Mouse (Mus musculus) CD4-positive helper T cell, adult 2 months (primary cell): ENCODE data around the gene Klhl24.

Source experiments
- DNase-seq: peaks from one replicate; pipeline ENCODE4 v3.0.0-alpha.2; 2012; ENCODE audit warnings: low read depth, missing footprints, low spot score

The Klhl24 gene

DNA sequence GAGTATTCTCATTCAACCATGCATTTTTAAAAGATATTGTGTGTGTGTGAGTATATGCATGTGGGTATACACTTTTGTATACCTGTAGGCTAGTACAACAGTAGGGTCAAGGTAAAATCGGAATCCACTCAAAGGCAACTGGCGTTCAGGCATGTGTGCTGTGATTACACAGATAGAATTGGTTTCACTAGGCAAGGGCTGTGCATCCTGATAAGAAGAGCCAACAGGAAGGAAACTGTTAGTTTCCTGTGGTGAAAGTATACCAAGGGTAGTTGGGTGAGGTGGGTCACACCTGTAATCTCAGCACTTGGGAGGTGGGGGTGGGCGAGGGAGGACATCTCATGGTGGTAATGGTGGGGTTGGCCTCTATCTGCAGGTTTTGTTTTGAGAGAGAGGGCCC is 47.2 kb downstream of the Klhl24 start:
- DNase-seq, result peak; percentile 39

DNA sequence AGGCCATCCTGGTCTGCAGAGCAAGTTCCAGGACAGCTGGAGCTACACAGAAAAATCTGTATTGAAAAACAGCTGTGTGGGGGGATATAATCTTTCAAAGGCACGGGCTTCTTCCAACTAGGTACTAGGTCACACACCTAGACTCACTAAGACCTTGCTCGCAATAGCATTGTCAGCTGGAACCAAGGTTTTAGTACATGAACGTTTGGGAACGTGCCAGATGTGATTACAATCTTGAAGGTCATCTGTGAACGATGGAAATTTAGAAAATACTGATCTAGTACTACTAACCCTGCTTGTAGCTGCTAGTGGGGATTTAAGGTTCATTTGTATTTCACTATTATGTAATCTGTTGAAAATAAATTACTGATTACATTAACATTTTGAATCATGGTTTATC is 54.6 kb downstream of the Klhl24 start:
- DNase-seq, result no peak

DNA sequence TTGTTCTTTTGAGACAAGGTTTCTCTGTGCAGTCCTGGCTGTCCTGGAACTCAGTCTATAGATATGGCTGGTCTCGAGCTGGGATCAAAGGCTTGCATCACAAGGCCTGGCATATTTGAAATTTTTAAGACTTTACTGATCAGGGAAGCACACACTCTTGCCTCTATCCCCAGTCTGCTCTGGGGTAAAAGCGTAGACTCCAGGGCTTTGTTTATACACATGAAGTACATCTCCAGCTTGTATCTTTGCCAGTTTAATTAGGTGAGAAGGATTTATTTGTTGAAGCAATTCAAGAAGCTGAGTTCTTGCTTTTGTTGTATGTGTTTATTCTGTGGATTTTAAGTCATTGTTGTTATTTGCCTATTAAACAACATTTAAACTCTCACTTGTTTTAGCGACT is 56.4 kb downstream of the Klhl24 start:
- DNase-seq, result no peak

DNA sequence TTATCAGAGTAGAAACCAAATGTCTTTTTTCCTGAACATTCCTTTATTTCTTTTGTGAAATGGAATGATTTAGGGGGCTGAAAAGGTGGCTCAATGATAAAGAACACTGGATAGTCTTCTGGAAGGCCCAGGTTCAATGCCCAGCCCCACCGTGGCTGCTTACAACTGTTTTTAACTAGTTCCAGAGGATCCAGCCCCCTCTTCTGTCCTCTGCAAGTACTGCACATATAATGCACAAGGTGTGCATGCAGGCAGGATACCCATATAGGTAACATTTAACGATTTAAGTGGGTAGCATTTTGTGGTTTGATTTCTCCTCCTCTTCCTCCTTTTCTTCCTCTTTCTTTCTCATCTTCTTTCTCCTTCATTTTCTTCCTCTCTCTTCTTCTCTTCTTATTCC is 62.8 kb downstream of the Klhl24 start:
- no peak for DNase-seq

DNA sequence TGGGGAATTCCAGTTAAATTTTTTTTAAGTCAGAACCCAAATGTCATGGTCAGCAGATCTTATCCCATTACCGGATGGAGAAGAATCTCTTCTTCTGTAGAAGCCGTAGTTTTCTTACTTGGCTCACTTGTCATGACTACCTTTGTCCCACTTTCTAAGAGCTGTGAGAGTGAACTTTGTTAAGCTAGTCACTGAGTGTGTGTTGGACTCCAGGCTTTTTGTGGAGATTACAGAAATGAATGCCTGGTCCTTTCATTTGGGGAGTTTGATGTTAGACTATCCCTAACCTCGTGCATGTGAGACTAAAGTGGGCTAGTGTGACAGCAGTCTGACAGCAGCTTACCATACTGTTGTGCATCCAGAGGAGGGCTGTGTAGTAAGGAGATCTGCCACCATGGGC is 71.7 kb downstream of the Klhl24 start:
- no peak for DNase-seq

DNA sequence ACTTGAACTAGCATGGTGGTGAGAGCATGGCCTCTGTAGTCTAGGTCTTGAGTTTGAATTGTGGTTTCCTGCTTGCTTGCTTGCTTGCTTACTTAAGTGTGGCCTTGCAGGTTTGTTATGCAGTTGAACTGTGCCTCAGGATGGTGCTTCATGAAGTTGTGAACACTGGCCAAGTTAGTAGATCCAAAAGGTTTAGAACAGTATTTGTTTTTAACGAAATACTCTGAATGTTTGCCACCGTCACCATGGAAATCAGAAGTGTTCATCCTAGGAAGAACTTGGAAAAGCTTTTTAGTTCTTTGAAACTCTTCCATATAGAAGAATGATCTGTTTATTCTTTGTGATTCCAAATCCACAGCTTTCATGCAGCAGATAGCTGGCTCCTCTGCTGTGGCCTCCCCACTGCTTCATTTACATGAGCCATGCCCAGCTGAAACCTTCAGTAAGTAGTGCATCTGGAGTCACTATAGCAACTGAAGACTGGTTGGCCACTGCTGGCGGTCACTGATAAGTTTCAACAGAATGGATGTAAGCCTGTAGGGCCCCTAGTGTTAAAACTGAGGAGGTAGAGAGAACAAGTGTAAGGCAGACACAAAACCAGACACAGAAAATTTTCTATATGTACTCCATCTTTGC is 72.2 kb downstream of the Klhl24 start:
- DNase-seq, result no peak
